Mouse (Mus musculus) liver, adult 2 months (tissue): ENCODE results near the gene Gcnt2. TPM values are rescaled to one million over a fixed set of nuclear protein-coding genes. Genes with fewer than 3 reads are reported as not detected.

Experiments used
- DNase-seq: peaks from one replicate; pipeline ENCODE4 v3.0.0-alpha.2; 2011; ENCODE audit warnings: low read depth, low spot score; ENCODE audit errors: extremely low read depth
- H3K27ac ChIP-seq: fragments of 200-500 bp; replicated peaks from 2 replicates; pipeline ENCODE4 v1.5.1; 2012; ENCODE audit warnings: low read depth, mild to moderate bottlenecking, control low read depth, inconsistent platforms, low read length; ENCODE audit not compliant: insufficient read depth
- H3K27me3 ChIP-seq: fragments of 200-500 bp; 2 replicates; pipeline ENCODE4 v1.6.1; 2012; ENCODE audit warnings: mild to moderate bottlenecking, moderate library complexity, low read length, inconsistent platforms; ENCODE audit not compliant: control insufficient read depth, insufficient read depth
- H3K36me3 ChIP-seq: fragments of 200-500 bp; 2 replicates; pipeline ENCODE4 v1.6.1; 2012; ENCODE audit warnings: low read length, inconsistent platforms; ENCODE audit not compliant: control insufficient read depth, insufficient read depth
- H3K4me1 ChIP-seq: fragments of 200-500 bp; 2 replicates; pipeline ENCODE4 v1.6.1; 2011; ENCODE audit warnings: low read length; ENCODE audit not compliant: control insufficient read depth, insufficient read depth
- H3K4me3 ChIP-seq: fragments of 200-500 bp; 2 replicates; pipeline ENCODE4 v1.5.1; 2011; ENCODE audit warnings: low read depth, mild to moderate bottlenecking, control low read depth, low read length, moderate library complexity; ENCODE audit not compliant: insufficient read depth
- H3K79me2 ChIP-seq: fragments of 200-500 bp; 2 replicates; pipeline ENCODE4 v1.6.1; 2012; ENCODE audit warnings: inconsistent platforms, mild to moderate bottlenecking, low read length, moderate library complexity; ENCODE audit not compliant: control insufficient read depth, insufficient read depth
- H3K9ac ChIP-seq: fragments of 200-500 bp; 2 replicates; pipeline ENCODE4 v1.6.1; 2012; ENCODE audit warnings: low read depth, mild to moderate bottlenecking, control low read depth, inconsistent platforms, low read length
- CTCF ChIP-seq: fragments of 200-500 bp; IDR thresholded peaks from 2 replicates; pipeline ENCODE4 v1.5.1; 2011; ENCODE audit warnings: low read depth, low read length, control low read depth
- POLR2A ChIP-seq: fragments of 200-500 bp; IDR thresholded peaks from 2 replicates; pipeline ENCODE4 v1.6.1; 2011; ENCODE audit warnings: low read length, control low read depth; ENCODE audit not compliant: insufficient read depth; ENCODE audit errors: extremely low read depth
- WGBS: fragments of 180-500 bp; shearing (Covaris S2); methylation state at CpG from one replicate; pipeline ENCODE4 v1.1.7; 2018; 5-methylcytosine and 5-hydroxymethylcytosine counted together
- polyA plus RNA-seq: library from polyadenylated mRNA; depleted of rRNA; stranded (reverse); fragments of >200 nt; gene quantifications from 2 replicates; pipeline ENCODE4 v1.2.3, GENCODE M21; 2012
- total RNA-seq: library from RNA; depleted of rRNA; stranded (reverse); fragments of >200 nt; gene quantifications from 2 replicates; pipeline ENCODE4 v1.2.3, GENCODE M21; 2014

Gene Gcnt2
- total and polyA plus RNA-seq, 2 experiments, result 2.8 to 14.7 TPM

DNA sequence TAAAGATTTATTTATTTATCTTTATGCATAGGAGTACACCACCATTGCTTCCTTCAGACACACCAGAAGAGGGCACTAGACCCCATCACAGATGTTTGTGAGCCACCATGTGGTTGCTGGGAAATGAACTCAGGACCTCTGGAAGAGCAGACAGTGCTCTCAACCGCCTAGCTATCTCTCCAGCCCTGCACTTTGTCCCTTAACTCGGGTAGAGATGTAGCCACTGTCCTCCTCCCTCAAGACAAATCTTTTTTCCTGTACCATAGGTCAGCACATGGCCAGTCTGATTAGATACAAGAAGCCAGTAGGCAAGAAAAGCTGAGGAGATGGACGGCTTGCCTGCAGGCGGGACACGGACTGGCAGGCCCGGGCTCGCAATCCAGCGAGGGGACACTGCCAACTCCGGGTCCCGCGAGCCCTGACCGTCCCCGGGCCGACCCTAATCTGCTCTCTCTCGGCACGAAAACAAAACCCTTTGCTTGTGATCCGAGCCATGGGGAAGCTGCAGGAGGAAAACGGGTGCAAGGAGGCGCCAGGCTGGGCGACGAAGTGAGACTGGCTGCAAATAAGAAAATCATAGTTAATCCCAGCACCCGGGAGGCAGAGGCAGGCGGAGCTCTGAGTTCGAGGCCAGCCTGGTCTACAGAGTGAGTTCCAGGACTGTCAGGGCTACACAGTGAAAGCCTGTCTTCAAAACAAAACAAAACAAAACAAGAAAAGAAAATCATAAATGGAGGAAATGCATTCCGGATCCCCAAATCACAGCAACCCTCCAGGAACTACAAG is 140.8 kb downstream of the Gcnt2 start:
- Histone ChIP-seq H3K4me3 (peak overlapping the region; percentile 89), H3K9ac (peak overlapping the region; percentile 83), H3K4me1 (peaks cover 13% of the 10 kb centered on the region), H3K27me3 (no peaks in the 10 kb centered on the region), H3K27ac (peak overlapping the region; percentile 99), H3K79me2 (peaks cover 15% of the 10 kb centered on the region; the same call in 1 of the 2 replicates), H3K36me3 (no peaks in the 10 kb centered on the region)
- DNase-seq, result peak; percentile 76
- WGBS, result under 1% methylated on average over 25 of the region's 25 CpGs
- peak; percentile 33 for TF ChIP-seq CTCF
- TF ChIP-seq POLR2A, result no peak

DNA sequence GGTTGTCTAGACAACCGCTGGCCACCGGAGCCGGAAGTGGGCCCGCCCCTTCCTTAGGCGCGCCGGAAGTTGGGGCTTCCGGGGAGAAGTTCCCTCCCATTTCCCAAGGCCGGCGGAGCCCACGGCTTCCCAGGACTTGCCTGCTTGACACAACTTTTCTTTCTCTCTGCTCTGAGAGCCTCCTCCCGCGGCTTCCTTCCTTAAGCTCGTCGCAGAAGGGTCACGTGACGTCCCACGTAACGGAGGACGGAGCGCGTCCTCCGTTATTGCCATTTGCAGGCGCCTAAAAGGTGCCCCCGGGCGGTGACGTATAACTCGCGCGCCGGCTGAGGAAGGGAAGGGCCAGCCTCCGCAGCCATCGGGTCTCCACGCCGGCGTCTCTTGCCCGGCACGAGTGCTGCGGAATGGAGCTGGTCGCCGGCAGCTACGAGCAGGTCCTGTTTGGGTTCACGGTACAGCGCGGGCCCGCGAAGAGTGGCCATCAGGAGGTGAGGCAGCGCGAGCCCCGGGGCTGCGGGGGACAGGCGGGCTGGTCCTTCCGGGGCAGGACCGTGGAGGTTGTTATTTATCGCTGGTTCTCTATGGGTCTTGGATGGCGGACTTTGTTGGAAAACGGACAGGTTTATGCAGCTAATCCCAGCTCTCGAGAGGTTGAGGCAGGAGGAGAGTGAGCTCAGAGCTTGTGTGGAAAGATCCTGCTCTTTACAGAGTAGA is 141.5 kb downstream of the Gcnt2 start, which contains the start of gene Pak1ip1:
Gene Pak1ip1, plus strand, starts transcription at position 98 of the 714 bp plus-strand sequence.
- Histone ChIP-seq H3K4me1 (peaks cover 17% of the 10 kb centered on the region), H3K27me3 (no peaks in the 10 kb centered on the region), H3K79me2 (peaks cover 15% of the 10 kb centered on the region; the same call in 1 of the 2 replicates), H3K9ac (peak within 1 kb of the TSS; percentile 93), H3K4me3 (peak within 1 kb of the TSS; percentile 89), H3K36me3 (no peaks in the 10 kb centered on the region), H3K27ac (peak within 1 kb of the TSS; percentile 99)
- peak; percentile 81 for DNase-seq
- no peak for TF ChIP-seq POLR2A
- TF ChIP-seq CTCF, result no peak
- under 1% methylated on average over 58 of the region's 58 CpGs for WGBS

DNA sequence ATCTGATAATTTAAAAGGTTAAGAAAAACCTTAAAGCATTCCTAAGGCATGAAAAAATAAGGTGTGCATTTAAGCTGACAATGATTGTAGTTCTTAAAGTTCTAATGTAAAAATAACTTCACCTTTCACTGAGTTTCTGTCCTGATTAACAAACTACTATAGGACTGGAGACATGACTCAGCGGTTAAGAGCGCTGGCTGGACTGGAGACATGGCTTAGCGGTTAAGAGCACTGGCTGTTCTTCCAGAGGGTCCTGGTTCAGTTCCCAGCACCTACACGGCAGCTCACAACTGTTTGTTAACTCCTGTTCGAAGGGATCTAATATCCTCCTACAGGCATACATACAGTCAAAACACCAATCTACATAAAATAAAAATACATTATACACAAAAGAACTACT is 142.4 kb downstream of the Gcnt2 start:
- H3K36me3 ChIP-seq, result 0 out of 2 replicates have a peak, but pooled peaks cover under 1% of the 10 kb centered on the region
- no peak overlapping the region for H3K27ac ChIP-seq
- TF ChIP-seq POLR2A, result no peak
- no peak for TF ChIP-seq CTCF
- peak overlapping the region; percentile 89; the same call in 1 of the 2 replicates for H3K4me3 ChIP-seq
- no peak overlapping the region for H3K9ac ChIP-seq
- H3K79me2 ChIP-seq, result peaks cover 20% of the 10 kb centered on the region; the same call in 1 of the 2 replicates
- peaks cover 22% of the 10 kb centered on the region for H3K4me1 ChIP-seq
- no peak for DNase-seq
- WGBS, result 75% methylated on average over 5 of the region's 5 CpGs
- no peaks in the 10 kb centered on the region for H3K27me3 ChIP-seq

DNA sequence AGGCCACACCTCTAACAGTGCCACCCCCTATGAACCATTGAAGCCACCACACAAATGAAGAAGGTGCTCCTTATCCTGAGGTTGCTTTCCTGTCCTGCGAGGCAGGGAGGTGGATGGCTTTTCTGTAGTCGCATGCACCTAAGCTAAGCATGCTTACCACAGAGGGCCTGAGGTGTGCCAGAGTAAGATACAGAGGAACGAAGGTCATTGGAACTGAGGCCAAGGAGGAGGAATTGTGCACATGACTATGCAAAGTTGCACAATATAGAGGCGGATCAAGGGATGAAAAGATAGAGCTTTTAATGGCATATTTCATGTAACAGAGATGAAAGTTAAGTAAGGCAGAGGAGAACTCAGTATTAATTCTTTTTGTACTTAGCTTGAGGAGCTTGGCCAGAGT is 146.7 kb downstream of the Gcnt2 start:
- Histone ChIP-seq H3K4me1 (peaks cover 32% of the 10 kb centered on the region), H3K27ac (peak overlapping the region; percentile 74), H3K4me3 (no peak overlapping the region), H3K9ac (no peak overlapping the region), H3K36me3 (peaks cover 30% of the 10 kb centered on the region), H3K79me2 (peaks cover 19% of the 10 kb centered on the region; the same call in 1 of the 2 replicates), H3K27me3 (no peaks in the 10 kb centered on the region)
- WGBS, result 27% methylated on average over 4 of the region's 4 CpGs
- TF ChIP-seq CTCF (no peak), POLR2A (no peak)
- peak; percentile 96 for DNase-seq

DNA sequence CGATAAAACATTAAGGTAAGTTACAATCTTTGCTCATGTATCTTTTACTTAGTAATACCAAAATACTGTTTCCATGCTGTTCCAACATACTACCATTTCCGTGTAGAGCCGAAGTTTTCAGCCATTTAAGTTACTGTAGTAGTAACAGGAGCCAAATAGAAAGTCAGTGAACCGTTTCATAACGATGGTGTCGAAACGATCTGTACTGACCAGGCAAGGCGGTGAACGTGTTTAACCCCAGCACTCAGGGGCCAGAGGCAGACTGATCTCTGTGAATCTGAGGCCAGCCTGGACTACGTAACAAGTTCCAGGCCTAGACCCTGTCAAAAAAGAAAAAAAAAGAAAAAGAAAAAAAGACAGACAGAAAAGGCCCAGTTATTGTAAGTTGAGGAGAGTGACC is 148.7 kb downstream of the Gcnt2 start:
- Histone ChIP-seq H3K36me3 (peaks cover 46% of the 10 kb centered on the region), H3K27me3 (no peaks in the 10 kb centered on the region), H3K9ac (no peak overlapping the region), H3K79me2 (peaks cover 8% of the 10 kb centered on the region; the same call in 1 of the 2 replicates), H3K4me1 (peaks cover 27% of the 10 kb centered on the region), H3K27ac (peak overlapping the region; percentile 55), H3K4me3 (no peak overlapping the region)
- peak; percentile 97 for DNase-seq
- TF ChIP-seq CTCF, result no peak
- TF ChIP-seq POLR2A, result no peak
- WGBS, result 39% methylated on average over 10 of the region's 10 CpGs
